Mouse (Mus musculus) adrenal gland, adult 2 months (tissue): ENCODE data around the gene Cadm4. TPM values are rescaled to one million over a fixed set of nuclear protein-coding genes. Genes with fewer than 3 reads are reported as not detected.

Experiments used
- DNase-seq: peaks from one replicate; pipeline ENCODE4 v3.0.0; 2021
- long read RNA-seq: library from polyadenylated mRNA; stranded (forward); transcript quantifications from one replicate; pipeline ENCODE4 v2.0.0, GENCODE M21; 2021
- polyA plus RNA-seq: library from polyadenylated mRNA; depleted of rRNA; stranded (reverse); fragments of >200 nt; gene quantifications from 2 replicates; pipeline ENCODE4 v1.2.3, GENCODE M21; 2012; rRNA removed
- total RNA-seq, 2 experiments: library from RNA; stranded (reverse); gene quantifications; 2 replicates each; pipeline ENCODE4 v1.2.3; 2021

Cadm4 gene
- total RNA-seq (1 to 10 TPM; 1.7 to 4.7 TPM), polyA plus RNA-seq (6.6 and 7.5 TPM in 2 replicates)
- long read RNA-seq, partial matches to known transcripts = 0 of 4 reads
- long read RNA-seq, other reads (novel, unspliced or antisense) = 1 of 4 reads

- DNase-seq = peak; percentile 88
These were observed at the start of gene Cadm4 for GRCm38 (mm10) chr7:24481474-24482207. Gene Cadm4, plus strand, starts transcription at chr7:24482023.

- DNase-seq = no peak
These were observed 46.5 kb upstream of the Cadm4 start for GRCm38 (mm10) chr7:24435305-24435704.

GRCm38 (mm10) chr7:24437981-24438380 lies 43.8 kb upstream of the Cadm4 start:
- no peak for DNase-seq

- no peak for DNase-seq
These were observed 42.6 kb upstream of the Cadm4 start for GRCm38 (mm10) chr7:24439191-24439590.

GRCm38 (mm10) chr7:24439891-24440290 lies 41.9 kb upstream of the Cadm4 start:
- no peak for DNase-seq

GRCm38 (mm10) chr7:24441785-24442184 lies 40.0 kb upstream of the Cadm4 start:
- peak; percentile 82 for DNase-seq

GRCm38 (mm10) chr7:24442313-24442712 lies 39.5 kb upstream of the Cadm4 start:
- DNase-seq = no peak

- no peak for DNase-seq
These were observed 36.4 kb upstream of the Cadm4 start for GRCm38 (mm10) chr7:24445266-24445926.

- DNase-seq = no peak
These were observed 35.0 kb upstream of the Cadm4 start for GRCm38 (mm10) chr7:24446697-24447340.

- DNase-seq = peak; percentile 72
These were observed 32.9 kb upstream of the Cadm4 start for GRCm38 (mm10) chr7:24448782-24449517.

- no peak for DNase-seq
These were observed 31.2 kb upstream of the Cadm4 start for GRCm38 (mm10) chr7:24450585-24451017.

GRCm38 (mm10) chr7:24451855-24452311 lies 29.9 kb upstream of the Cadm4 start, which contains the start of gene Irgc1:
Gene Irgc1, minus strand, starts transcription at chr7:24452297.
- DNase-seq = no peak

- DNase-seq = peak; percentile 52
These were observed 27.6 kb upstream of the Cadm4 start for GRCm38 (mm10) chr7:24454199-24454598.

GRCm38 (mm10) chr7:24455726-24456125 lies 26.1 kb upstream of the Cadm4 start:
- DNase-seq = peak; percentile 28

GRCm38 (mm10) chr7:24457726-24458370 lies 24.0 kb upstream of the Cadm4 start:
- no peak for DNase-seq

- DNase-seq = no peak
These were observed 22.4 kb upstream of the Cadm4 start for GRCm38 (mm10) chr7:24459440-24459839.

GRCm38 (mm10) chr7:24459843-24460242 lies 22.0 kb upstream of the Cadm4 start:
- peak; percentile 44 for DNase-seq

- DNase-seq = peak; percentile 77
These were observed 20.3 kb upstream of the Cadm4 start for GRCm38 (mm10) chr7:24461376-24462051.

GRCm38 (mm10) chr7:24462388-24463319 lies 19.2 kb upstream of the Cadm4 start, which contains the start of gene Plaur:
Gene Plaur, plus strand, starts transcription at chr7:24462484.
- DNase-seq = peak; percentile 67
